Mouse (Mus musculus) embryonic fibroblast, embryonic 13.5 days (primary cell): ENCODE measurements around the gene Ror2.

Experiments used
- CTCF ChIP-seq: IDR thresholded peaks from 2 replicates; pipeline ENCODE4 v1.5.1; 2011; ENCODE audit warnings: mild to moderate bottlenecking, control low read depth, low read length, moderate library complexity, borderline replicate concordance; ENCODE audit not compliant: insufficient read depth
- POLR2A ChIP-seq: IDR thresholded peaks from 2 replicates; pipeline ENCODE4 v1.6.1; 2011; ENCODE audit warnings: low read depth, mild to moderate bottlenecking, control low read depth, low read length, moderate library complexity

DNA sequence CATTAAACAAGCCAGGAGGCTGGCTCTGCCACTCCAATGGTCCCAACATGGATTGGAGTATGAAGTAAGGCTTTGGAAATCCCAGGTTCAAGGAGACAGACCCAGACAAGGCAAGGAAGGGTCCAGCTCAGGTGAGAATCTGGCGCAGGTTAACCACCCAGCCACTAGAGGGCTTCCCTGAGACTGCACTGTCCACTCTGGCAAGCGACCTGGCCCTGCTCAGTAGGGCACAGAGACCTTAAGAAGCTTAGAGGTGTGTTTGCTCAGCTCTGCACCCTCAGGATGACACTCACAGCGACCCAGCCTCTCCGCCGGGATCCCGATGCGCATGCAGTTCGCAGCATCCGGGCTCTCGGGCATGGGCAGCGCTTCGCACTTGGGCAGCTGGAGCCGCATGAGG, 167.5 kb downstream of the Ror2 start:
- TF ChIP-seq POLR2A (no peak), CTCF (peak; percentile 64)
